Mouse (Mus musculus) olfactory bulb, adult 2 months (tissue): ENCODE results near the gene Dlk1.

Experiments used
- CTCF ChIP-seq: fragments of 200-500 bp; IDR thresholded peaks from 2 replicates; pipeline ENCODE4 v1.5.1; 2012; ENCODE audit warnings: low read depth, mild to moderate bottlenecking, low read length, moderate library complexity; ENCODE audit not compliant: insufficient read depth
- POLR2A ChIP-seq: fragments of 200-500 bp; IDR thresholded peaks from 2 replicates; pipeline ENCODE4 v1.6.1; 2012; ENCODE audit warnings: mild to moderate bottlenecking, low read depth, low read length, moderate library complexity; ENCODE audit not compliant: insufficient read depth

GRCm38 (mm10) chr12:109406018-109406417 is 46.6 kb upstream of the Dlk1 start:
- no peak for TF ChIP-seq CTCF
- TF ChIP-seq POLR2A: no peak
